Mouse (Mus musculus): ENCODE results near the gene H2-Q7. TPM values are rescaled to one million over a fixed set of nuclear protein-coding genes. Genes with fewer than 3 reads are reported as not detected.
"Not testable (repeated sequence)": the region's sequence is repeated elsewhere in the genome, so short reads cannot be mapped to it uniquely, and the experiment has no call there.

Gene H2-Q7
- polyA plus RNA-seq, 1 experiment from 2014 or later, result 3.3 TPM

DNA sequence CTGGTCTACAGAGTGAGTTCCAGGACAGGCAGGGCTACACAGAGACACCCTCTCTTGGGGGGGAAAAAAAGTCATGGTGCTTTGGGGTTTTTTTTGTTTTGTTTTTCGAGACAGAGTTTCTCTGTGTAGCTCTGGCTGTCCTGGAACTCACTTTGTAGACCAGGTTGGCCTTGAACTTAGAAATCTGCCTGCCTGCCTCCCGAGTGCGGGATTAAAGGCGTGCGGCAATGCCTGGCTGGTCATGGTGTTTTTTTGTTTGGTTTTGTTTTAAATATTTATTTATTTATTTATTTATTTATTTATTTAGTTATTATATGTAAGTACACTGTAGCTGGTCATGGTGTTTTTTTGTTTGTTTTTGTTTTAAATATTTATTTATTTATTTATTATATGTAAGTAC is 16.6 kb upstream of the H2-Q7 start:
- peaks cover 50% of the 10 kb centered on the region for H3K27me3 ChIP-seq
- H3K9me3 ChIP-seq; H3K9ac ChIP-seq; H3K4me2 ChIP-seq; H3K4me3 ChIP-seq; H3K27ac ChIP-seq; ATAC-seq (ENCODE audit: insufficient number of reproducible peaks, insufficient read depth, low FRiP score, low TSS enrichment, low read depth); H3K36me3 ChIP-seq; H3K4me1 ChIP-seq: not testable (repeated sequence)
- WGBS, result 85% methylated on average over 5 of the region's 5 CpGs

DNA sequence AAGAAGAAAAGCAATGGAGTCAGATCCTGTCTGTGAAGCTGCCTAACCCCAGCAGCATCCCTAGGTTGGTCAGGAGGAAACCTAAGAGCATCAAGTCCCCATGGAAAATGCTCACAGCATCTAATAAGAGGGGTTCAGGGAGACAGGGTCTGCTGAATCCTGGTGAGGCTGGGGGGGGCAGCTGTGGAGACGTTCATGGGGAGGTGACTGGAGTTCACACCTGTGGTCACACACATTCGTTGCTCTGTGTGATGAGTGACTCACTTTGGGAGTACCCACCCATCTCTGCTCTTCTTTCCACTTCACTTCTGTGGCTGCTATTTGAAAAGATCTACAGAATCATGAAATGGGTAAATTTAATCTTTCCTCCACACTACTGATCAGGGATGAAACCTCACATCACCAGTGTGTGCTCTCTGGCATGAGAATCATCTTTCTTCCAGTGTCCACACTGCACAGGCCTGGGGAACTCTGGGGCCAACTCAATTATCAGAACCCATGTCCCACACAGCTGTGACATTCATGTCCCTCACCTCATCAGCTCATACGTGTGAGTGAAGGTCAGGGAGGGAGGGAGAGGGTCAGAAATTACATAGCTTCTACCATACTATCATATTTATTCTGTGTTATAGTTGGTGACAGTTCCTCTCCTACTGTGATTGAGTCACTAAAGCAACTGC is 15.7 kb upstream of the H2-Q7 start:
- WGBS, result 74% methylated on average over 3 of the region's 3 CpGs
- H3K4me2 ChIP-seq; ATAC-seq (ENCODE audit: insufficient number of reproducible peaks, insufficient read depth, low FRiP score, low TSS enrichment, low read depth); H3K9me3 ChIP-seq; H3K36me3 ChIP-seq; H3K27ac ChIP-seq; H3K4me3 ChIP-seq; H3K9ac ChIP-seq; H3K4me1 ChIP-seq: not testable (repeated sequence)
- peaks cover 50% of the 10 kb centered on the region for H3K27me3 ChIP-seq

DNA sequence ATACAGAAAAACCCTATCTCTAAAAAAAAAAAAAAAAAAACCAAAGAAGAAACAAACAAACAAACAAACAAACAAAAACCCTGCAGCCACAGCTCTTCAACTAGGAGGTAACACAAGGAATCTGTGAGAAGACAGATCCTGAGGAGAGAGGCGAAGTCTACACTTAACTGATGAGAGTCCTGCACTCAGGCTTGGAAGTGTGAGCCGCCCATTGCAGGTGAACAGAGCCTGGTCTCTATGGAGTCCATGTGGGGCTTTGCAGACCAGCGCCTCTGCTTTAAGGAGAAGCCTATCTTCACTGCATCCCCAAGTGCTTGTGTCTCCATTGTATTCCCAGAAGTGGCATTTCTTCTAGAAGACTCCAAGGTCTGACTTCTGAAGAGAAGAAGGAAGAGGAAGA is 14.8 kb upstream of the H2-Q7 start:
- H3K4me1 ChIP-seq; H3K4me3 ChIP-seq; H3K36me3 ChIP-seq; H3K9me3 ChIP-seq; H3K9ac ChIP-seq; H3K4me2 ChIP-seq; ATAC-seq (ENCODE audit: insufficient number of reproducible peaks, insufficient read depth, low FRiP score, low TSS enrichment, low read depth); H3K27ac ChIP-seq: not testable (repeated sequence)
- peaks cover 47% of the 10 kb centered on the region for H3K27me3 ChIP-seq
- 76% methylated on average over 3 of the region's 3 CpGs for WGBS

DNA sequence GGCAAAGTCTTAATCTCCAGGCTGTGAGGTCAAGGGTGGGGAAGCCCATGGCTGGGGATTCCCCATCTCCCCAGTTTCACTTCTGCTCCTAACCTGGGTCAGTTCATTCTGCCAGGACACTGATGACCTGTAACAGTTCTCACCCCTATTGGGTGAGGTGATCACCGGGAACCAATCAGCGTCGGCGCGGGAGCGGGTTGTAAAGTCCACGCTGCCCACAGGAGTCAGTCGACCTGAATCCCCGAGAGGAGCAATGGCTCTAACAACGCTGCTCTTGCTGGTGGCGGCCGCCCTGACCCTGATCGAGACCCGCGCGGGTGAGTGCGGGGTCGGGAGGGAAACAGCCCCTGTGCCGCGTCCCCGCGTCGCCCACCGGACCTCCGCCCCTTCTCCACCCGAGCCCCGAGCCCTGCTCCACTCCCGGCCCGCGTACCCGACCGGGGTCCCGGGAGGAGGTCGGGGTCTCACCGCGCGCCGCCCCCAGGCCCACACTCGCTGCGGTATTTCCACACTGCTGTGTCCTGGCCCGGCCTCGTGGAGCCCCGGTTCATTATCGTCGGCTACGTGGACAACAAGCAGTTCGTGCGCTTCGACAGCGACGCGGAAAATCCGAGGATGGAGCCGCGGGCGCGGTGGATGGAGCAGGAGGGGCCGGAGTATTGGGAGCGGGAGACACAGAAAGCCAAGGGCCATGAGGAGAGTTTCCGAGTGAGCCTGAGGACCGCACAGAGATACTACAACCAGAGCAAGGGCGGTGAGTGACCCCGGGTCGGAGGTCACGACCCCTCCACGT is 14.1 kb upstream of the H2-Q7 start, which contains the start of gene H2-Q6:
Gene H2-Q6, plus strand, starts transcription at position 227 of the 793 bp plus-strand sequence.
- 0 out of 2 replicates have a peak, but pooled peaks have one; percentile 26 for ATAC-seq (ENCODE audit: insufficient number of reproducible peaks, insufficient read depth, low FRiP score, low TSS enrichment, low read depth)
- not testable (repeated sequence) for H3K4me1 ChIP-seq, H3K27ac ChIP-seq, H3K9me3 ChIP-seq, H3K36me3 ChIP-seq
- peak within 1 kb of the TSS; percentile 62 for H3K4me2 ChIP-seq
- WGBS, result under 1% methylated on average over 57 of the region's 66 CpGs
- peak within 1 kb of the TSS; percentile 40 for H3K4me3 ChIP-seq
- H3K9ac ChIP-seq, result peak within 1 kb of the TSS; percentile 57; the same call in 1 of the 2 replicates
- peaks cover 53% of the 10 kb centered on the region for H3K27me3 ChIP-seq

DNA sequence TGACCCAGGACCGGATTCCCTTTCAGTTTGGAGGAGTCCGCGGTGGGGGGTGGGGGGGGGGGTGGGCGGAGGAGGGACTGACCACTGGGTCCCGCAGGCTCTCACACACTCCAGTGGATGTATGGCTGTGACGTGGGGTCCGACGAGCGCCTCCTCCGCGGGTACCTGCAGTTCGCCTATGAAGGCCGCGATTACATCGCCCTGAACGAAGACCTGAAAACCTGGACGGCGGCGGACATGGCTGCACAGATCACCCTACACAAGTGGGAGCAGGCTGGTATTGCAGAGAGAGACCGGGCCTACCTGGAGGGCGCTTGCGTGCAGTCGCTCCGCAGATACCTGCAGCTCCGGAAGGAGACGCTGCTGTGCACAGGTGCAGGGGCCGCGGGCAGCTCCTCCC is 13.5 kb upstream of the H2-Q7 start:
- peaks cover 53% of the 10 kb centered on the region for H3K27me3 ChIP-seq
- 11% methylated on average over 28 of the region's 28 CpGs for WGBS
- H3K9ac ChIP-seq; ATAC-seq (ENCODE audit: insufficient number of reproducible peaks, insufficient read depth, low FRiP score, low TSS enrichment, low read depth); H3K27ac ChIP-seq; H3K9me3 ChIP-seq; H3K4me1 ChIP-seq; H3K36me3 ChIP-seq: not testable (repeated sequence)
- peak overlapping the region; percentile 62 for H3K4me2 ChIP-seq
- H3K4me3 ChIP-seq, result peak overlapping the region; percentile 40

DNA sequence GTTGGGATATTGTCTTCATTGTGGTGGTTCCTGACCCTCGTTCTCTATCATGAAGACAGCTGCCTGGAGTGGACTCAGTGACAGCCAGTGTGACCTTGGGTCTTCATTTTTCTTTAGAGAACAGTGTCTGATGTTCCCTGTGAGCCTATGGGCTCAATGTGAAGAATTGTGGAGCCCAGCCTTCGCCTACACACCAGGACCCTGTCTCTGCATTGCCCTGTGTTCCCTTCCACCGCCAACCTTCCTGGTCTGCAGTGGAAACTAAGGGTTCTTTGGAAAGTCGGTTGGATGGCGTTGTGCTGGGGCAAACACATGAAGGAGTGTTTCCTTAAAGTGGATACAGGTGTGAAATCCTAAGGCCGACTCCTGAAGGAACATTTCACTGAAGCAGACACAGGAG is 10.1 kb upstream of the H2-Q7 start:
- H3K27me3 ChIP-seq, result peaks cover 38% of the 10 kb centered on the region
- not testable (repeated sequence) for H3K9ac ChIP-seq; H3K4me3 ChIP-seq; H3K27ac ChIP-seq; H3K4me2 ChIP-seq; H3K4me1 ChIP-seq; H3K9me3 ChIP-seq; ATAC-seq (ENCODE audit: insufficient number of reproducible peaks, insufficient read depth, low FRiP score, low TSS enrichment, low read depth); H3K36me3 ChIP-seq
- WGBS, result 85% methylated on average over 6 of the region's 6 CpGs

DNA sequence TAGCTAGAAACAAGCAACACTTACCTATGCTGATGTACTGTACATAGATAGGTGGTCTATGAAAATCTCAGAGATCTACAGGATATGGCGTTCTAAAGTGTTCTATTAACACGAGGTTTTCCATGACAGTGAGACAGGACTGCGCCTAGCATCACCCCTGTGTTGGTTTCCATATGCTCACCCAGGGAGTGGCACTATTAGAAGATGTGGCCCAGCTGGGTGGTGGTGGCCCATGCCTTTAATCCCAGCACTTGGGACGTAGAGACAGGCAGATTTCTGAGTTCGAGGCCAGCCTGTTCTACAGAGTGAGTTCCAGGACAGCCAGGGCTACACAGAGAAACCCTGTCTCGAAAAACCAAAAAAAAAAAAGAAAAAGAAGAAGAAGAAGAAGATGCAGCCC is 8.3 kb upstream of the H2-Q7 start:
- not testable (repeated sequence) for H3K4me1 ChIP-seq; ATAC-seq (ENCODE audit: insufficient number of reproducible peaks, insufficient read depth, low FRiP score, low TSS enrichment, low read depth); H3K36me3 ChIP-seq; H3K9me3 ChIP-seq; H3K9ac ChIP-seq; H3K4me2 ChIP-seq; H3K27ac ChIP-seq; H3K4me3 ChIP-seq
- peaks cover 22% of the 10 kb centered on the region for H3K27me3 ChIP-seq
- WGBS, result 84% methylated on average over 6 of the region's 6 CpGs

DNA sequence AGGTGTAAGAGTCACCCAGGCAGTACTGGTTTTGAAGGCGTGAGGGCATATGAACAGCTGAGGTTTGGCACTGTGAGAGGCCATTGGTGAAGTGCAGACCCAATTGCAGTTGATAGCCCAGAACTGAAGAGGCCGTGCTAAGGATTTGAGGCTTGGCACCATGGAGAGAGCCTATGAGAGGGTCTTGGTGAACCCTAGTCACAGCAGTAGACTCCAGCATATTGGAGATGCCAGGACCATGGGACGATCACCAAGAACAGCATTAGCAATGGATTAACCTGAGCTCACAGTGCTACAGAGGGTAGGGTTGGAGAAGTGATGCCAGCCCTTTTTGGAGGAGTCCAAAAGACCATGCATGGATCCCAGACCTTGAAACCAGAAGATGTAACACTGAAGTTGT is 6.8 kb upstream of the H2-Q7 start:
- peaks cover 13% of the 10 kb centered on the region; the same call in 1 of the 2 replicates for H3K27me3 ChIP-seq
- not testable (repeated sequence) for ATAC-seq (ENCODE audit: insufficient number of reproducible peaks, insufficient read depth, low FRiP score, low TSS enrichment, low read depth); H3K4me1 ChIP-seq; H3K36me3 ChIP-seq; H3K9ac ChIP-seq; H3K27ac ChIP-seq; H3K4me2 ChIP-seq; H3K4me3 ChIP-seq; H3K9me3 ChIP-seq
- 82% methylated on average over 3 of the region's 3 CpGs for WGBS

DNA sequence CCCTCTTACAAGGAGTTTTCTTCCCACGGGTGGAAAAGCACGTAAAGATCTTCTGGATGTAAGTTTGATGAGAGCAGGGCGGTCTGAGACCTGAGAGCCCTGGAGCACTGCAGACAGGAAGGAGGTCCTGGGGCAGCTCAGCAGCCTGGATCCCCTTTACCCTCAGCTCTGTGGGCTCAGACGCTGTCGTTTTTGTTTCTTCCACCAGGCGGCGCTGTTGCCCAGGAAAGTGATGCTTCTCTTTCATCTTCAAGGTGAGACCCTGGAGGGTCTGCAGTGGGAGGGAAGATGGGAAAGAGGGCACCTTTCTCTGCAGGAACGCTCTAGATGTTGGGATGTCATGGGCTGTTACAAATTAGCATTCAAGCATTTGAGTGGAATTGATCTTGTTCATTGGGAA is 4.1 kb upstream of the H2-Q7 start:
- H3K27me3 ChIP-seq, result peaks cover 22% of the 10 kb centered on the region
- H3K9me3 ChIP-seq; H3K4me3 ChIP-seq; H3K9ac ChIP-seq; H3K36me3 ChIP-seq; H3K4me2 ChIP-seq; H3K4me1 ChIP-seq; ATAC-seq (ENCODE audit: insufficient number of reproducible peaks, insufficient read depth, low FRiP score, low TSS enrichment, low read depth); H3K27ac ChIP-seq: not testable (repeated sequence)
- 7% methylated on average over 8 of the region's 8 CpGs for WGBS

DNA sequence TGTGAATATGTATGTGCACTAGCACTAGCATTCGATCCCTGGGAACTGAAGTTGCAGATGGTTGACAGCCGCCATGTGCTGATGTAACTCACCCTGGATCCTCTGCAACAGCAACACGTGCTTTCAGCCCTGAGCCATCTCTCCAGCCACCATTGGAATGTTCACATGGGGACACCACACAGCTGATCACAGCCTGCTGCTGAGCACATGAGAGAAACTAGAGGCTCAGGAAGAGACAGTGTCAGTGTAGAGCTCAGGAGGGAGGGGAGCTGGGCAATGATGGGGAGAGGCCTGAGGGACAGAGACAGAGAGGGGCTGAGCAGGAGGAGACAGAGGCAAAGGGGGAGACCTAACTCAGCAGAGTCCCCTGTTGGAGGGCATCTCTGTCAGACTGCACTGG is 3.4 kb upstream of the H2-Q7 start:
- not testable (repeated sequence) for ATAC-seq (ENCODE audit: insufficient number of reproducible peaks, insufficient read depth, low FRiP score, low TSS enrichment, low read depth); H3K4me2 ChIP-seq; H3K27ac ChIP-seq; H3K4me1 ChIP-seq; H3K9ac ChIP-seq; H3K9me3 ChIP-seq; H3K36me3 ChIP-seq; H3K4me3 ChIP-seq
- H3K27me3 ChIP-seq, result peaks cover 28% of the 10 kb centered on the region
- 65% methylated on average over 3 of the region's 3 CpGs for WGBS

DNA sequence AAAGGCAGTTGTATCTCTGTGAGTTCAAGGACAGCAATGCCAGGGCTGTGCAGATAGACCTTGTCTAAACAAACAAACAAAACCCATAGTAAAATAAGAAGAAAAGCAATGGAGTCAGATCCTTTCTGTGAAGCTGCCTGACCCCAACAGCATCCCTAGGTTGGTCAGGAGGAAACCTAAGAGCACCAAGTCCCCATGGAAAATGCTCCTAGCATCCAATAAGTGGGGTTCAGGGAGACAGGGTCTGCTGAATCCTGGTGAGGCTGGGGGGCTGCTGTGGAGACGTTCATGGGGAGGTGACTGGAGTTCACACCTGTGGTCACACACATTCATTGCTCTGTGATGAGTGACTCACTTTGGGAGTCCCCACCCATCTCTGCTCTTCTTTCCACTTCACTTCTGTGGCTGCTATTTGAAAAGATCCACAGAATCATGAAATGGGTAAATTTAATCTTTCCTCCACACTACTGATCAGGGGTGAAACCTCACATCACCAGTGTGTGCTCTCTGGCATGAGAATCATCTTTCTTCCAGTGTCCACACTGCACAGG is 1.5 kb upstream of the H2-Q7 start:
- H3K36me3 ChIP-seq; H3K4me1 ChIP-seq; H3K27ac ChIP-seq; ATAC-seq (ENCODE audit: insufficient number of reproducible peaks, insufficient read depth, low FRiP score, low TSS enrichment, low read depth); H3K9ac ChIP-seq; H3K9me3 ChIP-seq; H3K4me2 ChIP-seq; H3K4me3 ChIP-seq: not testable (repeated sequence)
- H3K27me3 ChIP-seq, result peaks cover 25% of the 10 kb centered on the region
- 65% methylated on average over 1 of the region's 1 CpGs for WGBS

DNA sequence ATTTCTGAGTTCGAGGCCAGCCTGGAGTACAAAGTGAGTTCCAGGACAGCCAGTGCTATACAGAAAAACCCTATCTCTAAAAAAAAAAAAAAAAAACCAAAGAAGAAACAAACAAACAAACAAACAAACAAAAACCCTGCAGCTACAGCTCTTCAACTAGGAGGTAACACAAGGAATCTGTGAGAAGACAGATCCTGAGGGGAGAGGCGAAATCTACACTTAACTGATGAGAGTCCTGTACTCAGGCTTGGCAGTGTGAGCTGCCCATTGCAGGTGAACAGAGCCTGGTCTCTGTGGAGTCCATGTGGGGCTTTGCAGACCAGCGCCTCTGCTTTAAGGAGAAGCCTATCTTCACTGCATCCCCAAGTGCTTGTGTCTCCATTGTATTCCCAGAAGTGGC is 560 bp upstream of the H2-Q7 start:
- H3K36me3 ChIP-seq; H3K9ac ChIP-seq; H3K4me1 ChIP-seq; H3K4me3 ChIP-seq; H3K27ac ChIP-seq; H3K9me3 ChIP-seq; ATAC-seq (ENCODE audit: insufficient number of reproducible peaks, insufficient read depth, low FRiP score, low TSS enrichment, low read depth): not testable (repeated sequence)
- 79% methylated on average over 3 of the region's 3 CpGs for WGBS
- peak overlapping the region; percentile 91; the same call in 1 of the 2 replicates for H3K4me2 ChIP-seq
- peaks cover 25% of the 10 kb centered on the region for H3K27me3 ChIP-seq
